Mouse (Mus musculus) left cerebral cortex, postnatal 36 days (tissue): ENCODE data around the gene Agpat3. TPM values are rescaled to one million over a fixed set of nuclear protein-coding genes. Genes with fewer than 3 reads are reported as not detected.

Experiments used
- DNase-seq, 2 experiments: peaks; one replicate each; pipeline ENCODE4 v3.0.0; 2021 to 2022; ENCODE audit warnings: low spot score in 2 of 2, mixed read lengths in 1 of 2
- intact Hi-C: fragments of 180-260 bp; cut with DNase I; formaldehyde crosslinking; loops from one replicate; pipeline ENCODE4 v1.15.1; 2025
- total RNA-seq, 2 experiments: library from RNA; stranded (reverse); gene quantifications; 2 replicates each; pipeline ENCODE4 v1.2.3; 2021

The Agpat3 gene
- total RNA-seq, 2 experiments from 2014 or later = 269 to 279 TPM

- intact Hi-C loops = no loop called here
- DNase-seq = no peak
Observed at GRCm38 (mm10) chr10:78331577-78331976, 20.7 kb downstream of the Agpat3 start.

DNA sequence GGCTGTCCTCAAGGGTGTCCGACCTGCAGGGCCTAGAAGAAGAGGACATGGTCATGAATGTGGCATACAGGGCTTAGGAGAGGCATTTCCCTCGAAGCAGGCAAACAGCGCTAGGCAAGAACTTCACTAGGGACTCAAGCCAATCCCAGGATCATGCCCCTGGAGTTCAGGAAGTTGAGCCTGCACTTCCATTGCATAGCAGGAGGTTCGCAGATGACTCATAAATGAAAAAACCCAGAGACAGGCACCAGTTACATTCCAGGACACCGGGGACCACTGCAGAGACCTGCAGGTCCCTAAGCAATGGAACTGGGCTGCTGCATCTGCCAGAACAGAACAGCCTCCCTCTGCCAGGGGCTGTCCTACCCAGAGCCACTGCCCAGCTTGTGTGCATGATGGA, 23.0 kb downstream of the Agpat3 start:
- intact Hi-C loops = no loop called here
- DNase-seq = no peak

DNA sequence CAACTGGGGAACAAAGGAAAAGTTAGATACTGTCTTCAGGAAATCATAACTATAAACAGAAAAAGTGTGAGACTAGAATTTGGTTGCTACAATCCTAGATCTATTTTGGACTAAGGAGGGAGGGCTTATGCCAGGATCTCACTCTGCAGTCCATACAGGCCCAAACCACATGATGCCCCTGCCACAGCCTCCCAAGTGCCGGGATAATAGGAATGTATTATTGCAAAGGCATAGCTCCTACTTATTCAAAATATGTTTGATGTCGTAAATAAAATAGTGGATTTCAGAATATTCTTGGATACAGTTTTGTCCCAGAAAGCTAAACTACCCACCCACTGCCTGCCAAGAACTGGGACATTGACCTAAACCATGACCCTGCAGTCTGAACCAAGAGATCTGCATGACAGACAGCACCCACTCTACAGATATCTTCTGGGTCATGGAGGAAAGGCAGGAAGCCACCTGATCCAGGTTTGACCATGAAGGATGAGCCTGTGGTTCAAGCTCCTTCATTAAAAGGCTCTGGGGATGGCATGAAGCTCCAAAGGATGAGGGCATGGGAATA, 24.2 kb downstream of the Agpat3 start:
- DNase-seq = no peak
- intact Hi-C loops = no loop called here

DNA sequence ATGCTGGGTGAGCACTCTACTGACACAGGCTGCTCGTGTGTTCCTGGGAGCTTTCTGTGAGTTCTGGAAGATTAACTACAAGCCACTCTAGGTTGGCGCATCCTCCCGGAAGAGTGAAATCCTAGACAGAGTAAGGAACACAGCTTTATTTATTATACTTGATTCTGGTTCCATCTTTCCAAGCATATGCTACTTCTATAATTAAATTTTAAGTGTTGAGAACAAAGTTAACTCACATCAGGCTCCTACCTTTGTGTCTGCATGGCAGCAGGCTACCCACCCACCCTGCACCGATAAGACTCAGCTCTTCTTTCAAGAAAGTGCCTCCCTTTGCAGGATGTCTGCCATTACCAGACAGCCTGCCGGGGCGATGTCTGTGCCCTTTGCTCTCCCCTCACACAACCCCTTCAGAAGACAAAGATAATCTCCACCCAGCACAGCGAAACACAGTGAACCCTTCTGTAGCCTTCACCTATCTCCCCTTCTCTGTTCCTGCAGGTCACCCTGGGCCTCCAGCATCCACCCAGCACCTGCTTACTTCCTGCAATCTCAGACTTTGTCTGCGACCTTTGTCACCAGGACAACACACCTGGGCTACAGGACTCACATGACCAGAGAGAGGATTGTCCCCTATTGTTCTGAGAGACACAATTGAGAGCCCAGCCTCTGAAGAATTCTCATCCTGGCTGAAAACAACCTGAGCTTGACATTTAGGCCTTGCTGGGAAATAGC, 26.2 kb downstream of the Agpat3 start:
- intact Hi-C loops = no loop called here
- no peak for DNase-seq

GRCm38 (mm10) chr10:78324556-78325164, 27.6 kb downstream of the Agpat3 start:
- intact Hi-C loops = no loop called here
- no peak for DNase-seq

- intact Hi-C loops = no loop called here
- DNase-seq = no peak
Observed at GRCm38 (mm10) chr10:78323214-78323880, 28.9 kb downstream of the Agpat3 start.

GRCm38 (mm10) chr10:78322806-78323205, 29.5 kb downstream of the Agpat3 start:
- intact Hi-C loops = no loop called here
- DNase-seq = no peak

GRCm38 (mm10) chr10:78321133-78321757, 31.0 kb downstream of the Agpat3 start:
- no peak for DNase-seq
- intact Hi-C loops = no loop called here

DNA sequence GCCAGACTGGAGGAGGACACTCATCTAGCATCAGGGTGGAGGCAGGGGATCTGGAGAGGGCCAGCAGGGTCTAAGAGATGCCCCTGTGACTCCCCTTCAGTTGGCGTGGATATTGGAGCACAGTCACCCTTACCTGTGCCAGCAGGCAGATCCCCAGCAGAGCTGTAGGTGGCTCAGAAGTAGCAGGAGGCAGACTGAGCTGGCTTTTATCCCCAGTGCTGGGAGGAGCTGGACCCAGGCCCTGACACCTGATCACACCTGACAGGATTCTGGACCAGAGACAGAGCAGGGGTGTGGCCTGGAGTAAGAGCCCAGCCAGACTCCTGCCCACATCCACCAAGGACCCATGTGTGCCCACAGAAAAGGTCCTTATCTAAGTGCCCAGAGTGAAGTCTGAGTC, 31.8 kb downstream of the Agpat3 start:
- intact Hi-C loops = no loop called here

GRCm38 (mm10) chr10:78319940-78320339, 32.3 kb downstream of the Agpat3 start:
- intact Hi-C loops = no loop called here
- DNase-seq = peak in 1 of 2 experiments; percentile 48

More for the DNA sequence above, 31.8 kb downstream of the Agpat3 start:
- no peak for DNase-seq

GRCm38 (mm10) chr10:78317270-78317923, 34.9 kb downstream of the Agpat3 start:
- intact Hi-C loops = no loop called here
- DNase-seq = no peak

- intact Hi-C loops = no loop called here
Observed at GRCm38 (mm10) chr10:78316228-78317087, 35.8 kb downstream of the Agpat3 start.

GRCm38 (mm10) chr10:78315145-78315544, 37.1 kb downstream of the Agpat3 start:
- no peak for DNase-seq

More at GRCm38 (mm10) chr10:78316228-78317087, 35.8 kb downstream of the Agpat3 start:
- no peak for DNase-seq

GRCm38 (mm10) chr10:78311886-78312635, 40.2 kb downstream of the Agpat3 start:
- intact Hi-C loops = no loop called here
- no peak for DNase-seq

More at GRCm38 (mm10) chr10:78315145-78315544, 37.1 kb downstream of the Agpat3 start:
- intact Hi-C loops = no loop called here

DNA sequence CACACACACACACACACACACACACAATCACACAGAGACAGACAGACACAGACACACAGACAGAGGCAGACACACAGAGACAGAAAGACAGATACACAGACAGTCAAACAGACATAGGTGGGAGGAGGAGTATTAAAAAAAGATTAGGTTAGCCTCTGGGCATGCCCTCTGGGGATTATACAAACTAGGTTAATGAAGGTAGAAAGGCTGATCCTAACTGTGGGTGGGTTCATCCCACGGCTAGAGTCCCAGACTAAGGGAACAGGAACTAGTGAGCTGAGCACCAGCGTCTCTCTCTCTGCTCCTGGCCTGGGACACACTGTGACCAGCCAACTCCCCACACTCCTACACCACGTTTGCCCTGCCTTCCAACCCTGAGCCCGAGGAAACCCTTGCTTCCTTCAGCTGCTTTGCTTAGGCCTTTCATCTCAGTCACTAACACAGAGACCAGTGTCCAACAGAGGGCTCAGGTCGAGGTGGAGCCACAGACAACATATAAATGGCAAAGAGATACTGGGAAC, 41.5 kb downstream of the Agpat3 start:
- DNase-seq = no peak
- intact Hi-C loops = no loop called here

DNA sequence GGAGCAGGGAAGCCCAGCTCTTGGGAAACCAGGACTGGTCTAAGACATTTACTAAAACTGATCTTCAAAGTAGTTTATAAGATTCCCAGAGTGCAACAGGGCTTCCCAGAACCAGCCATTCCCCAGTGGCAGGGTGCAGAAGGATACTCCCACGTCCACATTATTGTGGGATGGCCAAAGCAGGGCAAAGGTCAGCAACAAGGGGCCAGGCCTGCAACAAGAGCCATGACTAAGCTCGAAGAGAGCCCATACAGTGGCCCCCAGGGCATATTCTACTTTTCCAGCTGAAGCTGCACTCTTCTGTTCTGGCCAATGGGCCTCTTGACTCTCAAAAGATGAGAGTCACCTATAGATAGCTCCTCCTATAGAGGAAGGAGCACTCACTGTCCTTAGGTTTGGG, 43.7 kb downstream of the Agpat3 start:
- intact Hi-C loops = no loop called here
- no peak for DNase-seq

DNA sequence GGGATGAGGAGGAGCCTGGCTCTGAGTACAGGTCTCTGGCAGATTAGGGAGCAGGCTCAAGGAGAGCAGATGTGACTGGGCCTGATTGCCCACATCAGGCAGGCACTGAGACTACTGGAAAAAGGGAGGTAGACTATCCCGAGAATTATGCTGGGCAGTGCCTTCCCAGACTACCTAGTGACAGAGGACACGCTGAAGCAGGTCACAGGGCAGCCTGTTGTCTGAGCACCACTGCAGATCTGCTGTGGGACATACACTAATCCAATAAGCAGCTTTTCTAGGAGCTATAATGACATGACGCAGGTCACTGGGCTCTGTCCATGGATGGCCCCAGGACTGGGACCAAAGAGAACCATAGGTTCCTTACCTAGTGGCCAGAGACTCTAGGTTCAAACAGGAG, 44.9 kb downstream of the Agpat3 start:
- no peak for DNase-seq
- intact Hi-C loops = no loop called here

- DNase-seq = no peak
- intact Hi-C loops = no loop called here
Observed at GRCm38 (mm10) chr10:78306027-78306426, 46.3 kb downstream of the Agpat3 start.
